Mouse (Mus musculus) granulocyte monocyte progenitor cell, adult 5-6 weeks (primary cell): Measurements from ENCODE around the gene Usp46. TPM values are rescaled to one million over a fixed set of nuclear protein-coding genes. Genes with fewer than 3 reads are reported as not detected.

Experiments
- ATAC-seq: replicated peaks from 2 replicates; pipeline ENCODE4 v1.8.0; 2016; ENCODE audit warnings: mild to moderate bottlenecking, moderate TSS enrichment, inconsistent platforms; ENCODE audit not compliant: poor library complexity, severe bottlenecking
- total RNA-seq, 2 experiments: library from RNA; stranded (forward) in 1 of 2; stranded (reverse) in 1 of 2; fragments of 200-712, 200-1000 nt in 1 of 2; fragments of >200 nt in 1 of 2; fragmentation: Nextera tagmentation in 1 of 2; gene quantifications; 2 replicates each; pipeline ENCODE4 v1.2.3; 2014 to 2017

The Usp46 gene
- total RNA-seq, 2 experiments from 2014 or later, result 11.9 to 26.9 TPM

DNA sequence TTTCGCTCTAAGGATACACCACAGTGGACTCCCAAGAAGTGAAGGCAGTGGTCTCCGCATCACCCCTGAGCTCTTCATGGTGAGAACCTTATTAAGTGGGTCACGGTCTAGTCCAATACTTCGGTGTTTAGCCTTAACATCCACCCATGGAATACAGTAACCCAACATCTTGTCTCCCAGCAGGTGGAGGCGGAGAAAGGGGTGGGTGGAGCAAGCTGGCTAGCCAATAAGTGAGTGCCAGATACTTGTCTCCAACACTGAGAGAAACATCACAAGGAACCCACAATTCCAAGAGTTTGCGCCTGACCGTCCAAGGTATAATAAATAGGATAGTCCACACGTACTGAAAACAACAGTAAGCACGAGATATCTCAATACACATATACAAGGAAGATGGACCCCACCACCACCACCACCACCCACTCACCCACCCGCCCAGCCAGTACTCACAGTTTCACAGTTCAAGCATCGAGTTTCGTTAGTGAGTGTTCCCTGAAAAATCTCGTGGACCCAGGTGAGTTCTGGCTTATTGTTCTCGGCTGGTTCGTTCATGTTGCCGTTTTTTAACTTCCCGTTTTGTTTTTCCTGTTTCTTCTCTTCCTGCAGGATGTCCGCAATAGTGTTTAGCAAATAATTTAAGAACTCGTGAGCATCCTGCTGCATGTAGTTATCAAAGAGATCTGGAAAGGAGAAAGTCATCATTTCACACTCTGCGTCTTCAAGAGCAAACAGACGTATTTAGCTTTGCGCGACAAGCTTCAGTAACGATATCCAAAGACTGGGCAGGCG lies 39.3 kb downstream of the Usp46 start:
- ATAC-seq, result 0 out of 2 replicates have a peak, but pooled peaks have one; percentile 7

DNA sequence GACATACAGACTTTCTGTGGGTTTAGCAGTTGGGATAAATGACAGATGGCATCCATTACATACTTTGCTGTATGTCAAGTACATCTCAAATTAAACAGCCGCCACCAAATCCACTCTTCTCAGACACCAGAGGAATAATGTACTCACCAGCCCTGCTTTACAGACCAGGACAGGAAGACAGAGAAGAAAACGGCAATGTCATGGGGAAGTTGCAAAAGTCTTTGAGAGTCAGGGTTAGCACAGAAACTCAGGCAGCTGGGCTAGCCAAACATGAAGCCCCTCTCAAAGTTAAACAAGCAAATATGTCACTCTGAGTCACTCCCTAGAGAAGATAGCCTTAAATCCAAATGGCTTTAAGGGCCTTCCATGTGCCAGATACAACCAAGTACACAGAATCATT lies 40.0 kb downstream of the Usp46 start:
- peak; percentile 63 for ATAC-seq

- ATAC-seq, result no peak
Measured at GRCm38 (mm10) chr5:74020506-74020905, 47.7 kb downstream of the Usp46 start.

DNA sequence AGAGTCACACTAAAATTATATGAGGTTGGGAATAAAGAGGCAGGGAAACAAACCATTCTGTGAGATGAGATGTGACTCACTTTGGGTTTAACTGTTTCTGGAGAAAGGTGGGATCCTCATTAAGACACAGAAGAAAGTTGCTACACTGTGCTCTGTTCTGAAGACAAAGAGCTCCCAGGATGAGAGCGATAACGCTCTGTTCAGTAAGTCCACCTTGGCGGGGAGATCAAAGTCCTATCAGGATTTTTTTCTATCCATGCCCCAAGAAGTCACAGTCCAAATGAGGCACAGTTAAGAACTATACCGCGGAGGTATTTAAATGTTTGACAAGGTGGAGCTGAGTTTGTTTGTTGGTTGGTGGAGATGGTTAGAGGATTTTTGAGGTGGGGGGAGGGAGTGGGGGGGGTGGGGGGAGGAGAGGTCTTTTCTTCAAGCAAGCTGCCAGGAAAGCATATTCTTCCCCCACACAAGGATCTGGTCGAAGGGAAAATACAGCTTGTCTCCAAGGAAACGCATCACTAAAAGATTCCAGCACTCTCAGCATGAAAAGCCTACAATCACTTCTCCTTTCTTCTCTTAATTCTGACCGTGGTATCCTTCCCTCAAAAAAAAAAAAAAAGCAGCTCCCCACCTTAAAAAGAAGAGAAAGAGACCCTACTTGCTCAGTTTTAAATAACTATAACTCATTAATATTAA lies 49.2 kb downstream of the Usp46 start:
- ATAC-seq, result no peak

DNA sequence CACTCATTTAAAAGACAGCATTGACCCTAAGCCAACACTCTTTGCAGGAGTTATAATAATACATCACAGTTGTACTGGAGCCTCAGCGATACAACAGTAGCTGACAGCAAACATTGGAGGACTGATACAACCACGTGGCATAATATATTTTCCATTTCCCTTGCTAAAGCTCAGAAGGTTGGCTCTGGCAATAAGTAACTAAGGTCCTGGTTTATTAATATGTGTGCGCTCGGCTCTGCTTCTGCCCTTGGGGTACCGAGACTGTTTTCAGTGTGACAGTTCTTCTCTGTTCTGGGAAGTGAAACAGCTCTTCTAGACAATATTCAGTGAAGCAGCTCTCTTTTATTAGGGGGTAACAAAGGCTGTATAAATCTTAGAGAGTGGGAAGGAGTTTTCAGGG lies 50.7 kb downstream of the Usp46 start:
- no peak for ATAC-seq

DNA sequence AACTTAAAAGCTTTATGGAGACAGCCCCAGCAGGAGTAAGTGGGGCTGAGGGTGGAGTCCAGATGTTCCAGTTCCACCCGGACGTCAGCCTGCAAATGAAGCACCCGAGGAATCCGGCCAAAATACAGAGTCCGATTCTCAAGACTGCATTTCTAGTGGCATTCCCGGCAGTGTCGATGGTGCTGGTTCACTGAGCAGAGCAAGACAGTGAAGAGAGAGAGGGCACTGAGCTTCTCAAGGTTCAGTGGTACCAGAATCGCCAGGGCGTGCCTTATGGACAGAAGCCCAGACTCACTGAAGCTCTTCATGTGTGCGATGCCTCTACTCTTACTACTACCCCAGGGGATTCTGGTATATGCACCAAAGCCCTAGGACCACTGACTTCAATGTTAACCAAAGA lies 56.6 kb downstream of the Usp46 start:
- ATAC-seq, result no peak

DNA sequence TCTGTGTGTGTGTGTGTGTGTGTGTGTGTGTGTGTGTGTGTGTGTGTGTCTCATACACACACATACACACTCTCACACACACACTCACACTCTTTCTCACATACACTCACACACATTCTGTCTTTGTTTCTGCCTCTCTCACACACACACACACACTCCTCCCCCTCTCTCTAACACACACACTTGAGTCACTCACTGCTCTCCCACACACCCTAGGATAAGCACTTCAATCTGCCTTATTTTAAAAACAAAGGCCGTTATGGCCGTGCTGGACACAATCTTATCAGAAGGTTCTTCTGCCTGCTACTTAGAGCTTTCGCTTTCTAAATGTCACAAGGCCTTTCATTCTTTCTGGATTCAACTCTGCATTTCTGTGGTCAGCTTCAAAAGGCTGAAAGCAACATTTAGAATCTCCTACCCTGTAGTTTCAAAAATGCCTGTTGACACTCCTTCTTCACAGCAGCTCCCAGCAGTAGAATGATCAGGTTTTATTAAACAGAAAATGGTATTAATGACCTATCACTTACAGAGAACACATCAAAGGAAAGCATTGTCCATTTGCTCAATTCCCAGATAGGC lies 60.6 kb downstream of the Usp46 start:
- ATAC-seq, result no peak

DNA sequence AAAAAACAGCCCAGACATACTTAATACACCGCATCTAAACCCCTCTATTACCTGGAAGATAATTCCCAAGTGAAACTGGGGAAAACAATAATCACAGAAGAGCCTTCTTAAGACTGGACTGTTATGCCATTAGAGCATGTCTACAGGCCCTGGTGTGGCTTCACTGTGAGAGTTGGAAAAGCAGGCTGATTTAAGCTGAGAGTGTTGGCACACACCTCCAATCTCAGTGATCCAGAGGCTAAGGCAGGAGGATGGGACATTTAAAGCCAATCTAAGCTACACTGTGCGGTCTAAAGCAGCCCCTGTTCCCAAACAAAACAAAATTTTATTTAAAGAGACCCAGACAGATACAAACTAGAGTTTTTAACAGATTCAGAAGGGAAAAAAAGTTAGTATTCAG lies 62.3 kb downstream of the Usp46 start:
- no peak for ATAC-seq

DNA sequence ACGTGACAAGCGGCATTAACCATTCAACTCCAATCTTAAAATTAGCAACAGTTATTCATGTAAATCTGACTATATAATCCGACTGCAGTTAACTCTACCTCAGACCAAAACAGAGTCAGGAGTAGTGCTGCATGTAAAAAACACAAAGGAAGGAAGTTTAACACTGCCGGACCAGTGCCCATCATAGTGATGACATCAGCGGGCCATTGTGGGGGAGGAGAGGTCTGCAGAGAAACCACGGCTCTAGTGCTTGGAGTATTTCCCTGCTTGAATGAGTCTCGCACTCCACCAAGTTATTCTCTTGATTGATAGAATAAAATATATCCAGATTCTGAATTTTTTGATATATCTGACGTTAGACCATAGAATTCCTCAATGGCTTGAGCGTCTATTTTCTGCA lies 66.5 kb downstream of the Usp46 start:
- no peak; the same call in 1 of the 2 replicates for ATAC-seq

- no peak for ATAC-seq
Measured at GRCm38 (mm10) chr5:73998966-73999365, 69.3 kb downstream of the Usp46 start.

- ATAC-seq, result no peak
Measured at GRCm38 (mm10) chr5:73994850-73995249, 73.4 kb downstream of the Usp46 start.

DNA sequence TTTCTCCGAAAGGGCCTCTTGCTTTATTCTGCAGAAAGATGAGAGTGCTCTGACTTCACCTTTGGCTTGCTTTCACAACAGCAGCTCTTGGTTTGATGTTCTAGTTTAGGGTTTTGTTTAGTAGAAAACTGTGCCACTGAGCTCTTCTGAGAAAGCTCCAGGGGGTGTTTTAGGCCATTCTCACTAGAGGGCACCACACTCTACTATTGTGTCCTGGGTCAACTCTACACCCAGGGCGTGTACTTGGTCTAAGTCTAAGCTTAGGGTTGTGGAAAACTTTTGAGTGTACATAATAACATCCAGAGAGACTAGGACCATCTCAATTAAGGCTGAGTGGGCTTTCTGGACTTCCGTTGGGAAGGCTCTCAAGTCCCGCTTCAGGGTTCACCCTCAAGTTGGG lies 74.7 kb downstream of the Usp46 start:
- ATAC-seq, result peak; percentile 48

- ATAC-seq, result no peak
Measured at GRCm38 (mm10) chr5:73992321-73992720, 75.9 kb downstream of the Usp46 start.

DNA sequence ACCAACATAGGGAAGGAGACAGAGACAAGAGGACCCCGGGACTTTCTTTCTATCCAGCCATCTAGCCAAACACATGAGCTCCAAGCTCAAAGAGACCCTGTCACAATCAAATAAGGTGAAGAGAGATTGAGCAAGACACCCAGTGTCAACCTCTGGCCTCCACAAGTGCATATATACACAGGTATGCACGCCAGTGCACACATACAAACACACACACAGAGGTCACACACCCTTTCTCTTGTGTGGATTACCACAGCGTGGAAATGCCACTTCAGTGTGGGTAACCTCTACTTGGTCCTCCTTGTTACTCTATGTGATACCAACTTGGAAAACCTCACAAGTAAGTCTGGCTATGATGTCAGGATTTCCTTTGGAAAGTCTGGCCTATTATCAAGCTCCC lies 78.7 kb downstream of the Usp46 start:
- no peak for ATAC-seq

GRCm38 (mm10) chr5:73987777-73988560 lies 80.3 kb downstream of the Usp46 start:
- peak; percentile 82 for ATAC-seq

GRCm38 (mm10) chr5:73977426-73977825 lies 90.8 kb downstream of the Usp46 start:
- no peak for ATAC-seq

DNA sequence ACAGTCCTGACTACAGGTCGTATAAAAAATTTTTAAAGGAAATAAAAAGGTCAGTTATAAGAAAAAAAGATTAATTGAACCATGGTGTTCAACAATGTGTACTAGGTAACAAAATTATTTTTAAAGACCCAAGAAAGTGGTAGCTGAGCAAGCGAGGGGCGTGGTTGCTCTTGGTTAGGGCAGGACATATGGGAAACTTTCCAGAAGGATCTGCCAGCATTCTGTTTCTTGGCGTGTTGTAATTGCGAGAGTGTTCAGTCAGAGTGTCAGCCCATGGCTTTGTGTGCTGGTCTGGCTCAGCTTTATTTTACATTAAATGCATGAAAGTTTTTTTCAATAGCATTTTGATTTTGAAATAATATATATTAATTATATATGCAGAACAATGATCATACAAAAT lies 96.5 kb downstream of the Usp46 start:
- no peak for ATAC-seq

DNA sequence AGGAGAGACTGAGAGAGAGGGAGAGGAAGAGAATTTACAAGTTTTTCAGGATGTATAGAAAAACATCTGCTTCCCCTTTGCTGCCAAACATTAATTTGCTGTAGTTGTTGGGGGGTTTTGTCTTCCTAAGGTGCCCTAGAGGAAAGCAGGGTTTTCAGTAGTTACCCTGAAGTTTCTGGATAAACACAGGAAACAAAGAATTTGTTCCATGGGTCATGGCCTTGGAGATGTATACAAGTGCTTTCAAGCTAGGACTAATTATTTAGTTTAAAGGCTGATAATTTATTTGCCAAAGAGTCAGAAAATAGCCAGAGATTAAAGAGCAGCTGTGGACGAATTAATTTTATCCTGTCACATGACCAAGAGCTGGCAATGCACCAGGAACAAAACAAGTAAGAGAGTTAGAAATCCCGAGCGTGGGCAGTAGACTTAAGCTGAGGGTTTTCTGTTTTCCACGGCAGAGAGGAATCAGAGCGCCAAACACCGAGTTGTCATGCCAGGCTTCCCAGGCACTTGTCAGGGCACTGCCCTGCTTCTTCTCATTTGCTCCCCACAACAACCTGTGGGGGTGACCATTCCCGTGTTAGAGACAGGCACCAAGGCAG lies 98.1 kb downstream of the Usp46 start:
- ATAC-seq, result no peak

GRCm38 (mm10) chr5:73969338-73969737 lies 98.9 kb downstream of the Usp46 start:
- ATAC-seq, result no peak

GRCm38 (mm10) chr5:73959779-73960178 lies 108.5 kb downstream of the Usp46 start:
- no peak for ATAC-seq
